Mouse (Mus musculus) ZHBTc4 (cell line): ENCODE data around the gene Nxn.

Experiments
- DNase-seq: peaks from one replicate; pipeline ENCODE4 v3.0.0-alpha.2; 2011; ENCODE audit warnings: low read depth, low spot score

Nxn gene

DNA sequence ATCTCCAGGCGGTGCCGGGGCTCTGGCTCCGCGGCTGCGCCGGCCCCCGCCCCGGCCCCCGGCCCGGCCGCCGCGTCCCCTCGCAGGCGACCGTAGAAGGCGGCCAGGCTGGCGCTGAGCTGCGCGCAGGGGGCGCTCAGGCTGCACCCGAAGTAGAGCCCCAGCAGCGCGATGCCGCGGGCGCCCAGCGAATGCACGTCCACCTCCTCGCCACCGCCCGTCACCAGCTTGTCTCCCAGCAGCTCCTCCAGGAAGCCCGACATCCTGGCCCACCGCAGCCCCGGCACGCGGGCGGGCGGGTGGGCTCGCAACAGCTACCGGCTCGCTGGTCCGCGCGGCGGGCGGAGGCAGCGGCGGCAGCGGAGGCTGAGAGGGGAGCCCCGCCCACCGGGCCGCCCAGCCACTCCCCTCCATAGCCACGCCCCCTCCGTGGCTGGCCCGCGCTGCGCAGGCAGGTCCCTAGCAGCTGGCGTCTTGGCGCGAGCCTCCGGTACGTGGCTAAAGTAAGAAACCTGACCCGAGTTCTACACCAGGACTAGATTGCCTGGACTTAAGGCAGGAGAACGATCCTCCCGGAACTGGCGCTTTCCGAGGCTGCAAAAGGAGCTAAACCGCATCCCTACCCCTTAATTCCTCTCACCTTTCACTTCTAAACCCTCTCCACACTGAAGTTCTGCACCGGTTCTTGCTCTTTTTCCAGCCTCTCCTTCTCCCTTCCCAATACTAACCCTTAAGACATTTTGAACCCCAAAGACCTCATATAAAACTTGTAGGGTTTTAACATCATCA, at the start of gene Nxn:
Nxn (minus strand) TSS at position 343 of the 789 bp plus-strand sequence.
- peak; percentile 95 for DNase-seq

DNA sequence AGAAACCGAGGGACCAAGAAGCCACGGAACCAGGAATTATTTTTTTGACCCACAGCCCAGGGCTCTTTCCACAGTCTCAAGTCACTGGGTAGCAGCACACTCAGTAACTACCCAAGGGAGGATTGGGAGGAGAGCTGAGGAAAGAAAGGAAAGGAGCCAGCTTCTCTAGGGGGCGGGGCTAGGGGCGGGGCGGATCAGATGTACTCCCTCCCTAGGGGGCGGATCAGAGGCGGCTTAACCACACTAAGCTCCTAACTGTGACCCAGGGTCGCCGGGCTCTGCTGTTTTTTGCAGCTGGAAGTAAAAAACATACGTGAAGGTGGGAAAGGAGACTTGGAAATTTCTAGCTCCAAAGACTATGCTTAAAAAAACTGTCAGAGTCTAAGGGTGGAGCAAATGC, 47.3 kb upstream of the Nxn start:
- peak; percentile 86 for DNase-seq

DNA sequence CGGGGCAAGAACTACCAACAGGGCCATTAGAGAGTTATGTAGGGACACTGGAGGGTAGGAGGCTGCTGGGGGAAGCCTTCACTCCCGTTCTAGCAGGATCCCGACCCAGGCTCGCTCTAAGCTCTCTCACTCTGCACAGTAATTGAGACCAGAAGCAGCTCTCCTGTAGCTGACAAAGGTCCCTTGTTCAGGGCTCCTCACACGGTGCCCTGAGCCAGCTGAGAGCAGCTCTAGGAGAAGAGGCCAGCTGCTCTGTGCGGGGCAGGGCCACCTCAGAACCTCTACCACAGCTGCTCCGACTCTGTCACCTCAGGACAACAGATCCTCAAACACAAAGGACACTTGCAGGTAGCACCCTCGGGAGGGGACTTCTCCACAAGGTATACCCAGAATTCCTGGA, 46.5 kb upstream of the Nxn start:
- DNase-seq, result no peak

DNA sequence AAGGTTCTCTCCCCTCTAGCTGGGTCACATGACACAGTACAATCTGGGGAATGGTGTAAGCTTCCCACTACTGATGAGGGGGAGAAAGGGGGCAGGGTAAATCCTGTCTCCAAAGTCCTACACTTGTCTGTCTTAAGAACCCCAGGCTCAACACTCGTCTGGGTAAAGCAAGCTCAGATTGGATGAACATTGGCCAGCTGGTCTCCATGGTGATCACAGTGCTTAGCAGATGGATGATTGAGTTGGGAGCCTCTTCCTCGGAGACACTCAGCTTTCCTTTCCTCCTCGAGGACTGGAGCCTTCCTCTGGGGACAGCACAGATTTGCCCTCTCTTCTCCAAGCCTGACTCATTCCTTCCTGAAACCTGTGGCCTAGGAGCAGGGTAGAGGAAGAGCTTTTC, 40.7 kb upstream of the Nxn start:
- DNase-seq, result no peak

DNA sequence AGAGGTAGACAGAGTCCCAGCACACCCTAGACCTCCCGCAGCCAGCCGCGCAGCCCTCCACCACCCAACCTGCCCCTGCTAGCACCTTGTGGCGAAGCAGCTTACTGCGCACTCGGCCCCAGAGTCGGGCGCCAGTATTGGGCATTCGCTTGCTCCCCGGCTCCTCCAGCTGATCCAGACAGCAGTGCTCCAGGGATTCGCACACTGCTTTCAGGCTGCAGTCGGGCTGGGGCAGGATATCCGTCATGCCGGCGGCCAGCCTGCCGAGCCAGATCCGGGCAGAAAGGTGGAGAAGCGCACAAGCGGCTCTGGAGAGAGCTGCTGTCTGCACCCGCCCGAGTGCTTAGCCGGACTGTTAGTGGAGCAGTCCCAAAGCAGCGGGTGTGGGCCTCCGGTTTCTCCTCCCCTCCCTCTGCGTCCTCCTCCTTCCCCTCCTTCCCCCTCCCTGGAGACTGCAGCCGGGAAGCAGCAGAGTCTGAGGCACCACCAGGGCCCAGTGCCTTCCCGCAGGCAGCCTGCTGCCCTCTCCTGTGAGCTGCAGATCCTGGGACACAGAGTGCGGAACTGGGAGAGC, 38.0 kb upstream of the Nxn start:
- DNase-seq, result peak; percentile 86

DNA sequence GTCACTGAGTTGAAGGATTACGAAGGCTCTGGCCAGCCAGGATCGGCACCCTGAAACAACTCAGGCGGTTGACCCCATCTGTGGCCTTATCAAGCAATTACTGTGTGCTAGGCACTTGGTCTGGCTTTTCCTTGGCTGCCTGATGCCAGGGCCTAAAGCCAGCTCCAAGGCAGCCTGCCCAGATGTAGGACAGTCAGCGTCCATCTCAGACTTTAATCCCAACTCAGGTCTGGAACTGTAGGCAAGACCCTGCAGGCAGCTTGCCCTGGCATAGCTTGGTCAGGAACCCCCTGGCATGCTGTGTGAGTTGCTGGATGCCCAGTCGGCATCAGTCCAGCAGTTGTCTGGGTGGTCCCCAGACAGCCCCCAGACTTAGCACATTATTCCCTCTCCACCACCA, 37.1 kb upstream of the Nxn start:
- DNase-seq, result no peak

DNA sequence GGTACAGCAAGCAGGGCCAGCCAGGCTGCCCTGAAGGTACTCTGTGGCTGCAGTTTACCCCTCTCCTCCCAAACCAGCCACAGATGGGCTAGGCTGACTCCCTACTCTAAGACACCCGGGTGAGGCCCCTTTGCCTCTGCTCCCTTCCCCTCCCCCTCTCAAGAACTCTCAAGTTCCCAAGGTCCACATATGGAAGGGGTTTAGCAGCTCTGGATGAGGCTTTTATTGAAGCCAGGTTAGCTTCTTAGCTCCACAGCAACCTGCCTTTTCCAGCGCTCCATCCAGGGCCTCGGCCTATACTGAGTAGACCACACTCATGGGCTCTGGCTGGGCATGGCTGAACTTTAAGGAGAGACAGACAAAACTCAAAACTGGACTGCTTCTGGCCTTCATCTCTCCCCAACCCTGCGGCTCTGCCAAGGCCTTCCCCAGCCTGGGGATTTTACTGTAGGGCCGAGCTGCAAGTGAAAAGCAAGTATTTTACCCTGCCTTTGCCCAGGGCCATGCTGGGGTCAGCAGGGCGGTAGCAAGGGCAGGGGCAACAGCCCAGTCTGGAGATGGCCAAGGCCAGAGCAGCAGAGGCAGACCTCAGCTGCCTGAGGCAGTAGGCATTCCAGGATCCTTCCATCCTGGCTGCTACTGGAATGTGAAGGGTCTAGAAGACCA, 31.2 kb upstream of the Nxn start:
- no peak for DNase-seq

DNA sequence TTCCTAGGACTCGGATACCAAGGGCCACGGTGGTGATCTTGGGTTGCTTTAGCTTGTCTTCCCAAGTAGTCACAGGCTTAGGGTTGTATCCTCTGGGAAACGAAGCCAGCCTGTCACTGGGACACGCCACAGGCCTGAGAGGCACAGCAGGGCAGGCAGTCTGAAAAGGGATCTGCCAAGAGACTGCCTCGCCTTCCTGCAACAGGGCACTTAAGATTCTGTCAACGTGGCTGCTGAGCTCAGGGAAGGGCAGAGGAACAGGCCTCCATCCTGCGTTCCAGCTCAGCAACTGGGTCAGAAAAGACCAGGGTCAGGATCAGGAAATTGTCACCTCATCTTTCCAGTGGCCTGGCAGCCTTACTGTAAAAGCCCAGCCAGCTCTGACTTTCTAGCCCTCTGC, 30.6 kb upstream of the Nxn start:
- DNase-seq, result no peak

DNA sequence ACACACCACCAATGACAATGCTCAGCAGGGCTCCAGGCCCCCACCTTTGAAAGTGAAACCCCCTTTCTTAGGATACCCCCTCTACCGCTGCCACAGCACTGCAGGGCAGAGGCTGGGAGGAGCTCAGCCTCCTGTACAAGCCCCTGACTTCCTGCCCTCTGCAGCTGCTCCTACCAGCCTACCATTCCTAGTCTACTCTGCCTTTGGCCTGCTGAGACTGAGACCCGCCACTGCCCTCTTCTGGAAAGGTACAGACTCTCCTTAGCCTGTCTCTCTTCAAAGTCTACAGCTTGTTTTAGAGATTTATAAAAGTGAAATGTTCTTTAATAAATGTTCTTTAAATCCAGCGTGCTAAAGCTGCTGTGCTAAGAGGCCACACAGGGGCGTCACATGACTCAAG, 30.1 kb upstream of the Nxn start:
- DNase-seq, result peak; percentile 39

DNA sequence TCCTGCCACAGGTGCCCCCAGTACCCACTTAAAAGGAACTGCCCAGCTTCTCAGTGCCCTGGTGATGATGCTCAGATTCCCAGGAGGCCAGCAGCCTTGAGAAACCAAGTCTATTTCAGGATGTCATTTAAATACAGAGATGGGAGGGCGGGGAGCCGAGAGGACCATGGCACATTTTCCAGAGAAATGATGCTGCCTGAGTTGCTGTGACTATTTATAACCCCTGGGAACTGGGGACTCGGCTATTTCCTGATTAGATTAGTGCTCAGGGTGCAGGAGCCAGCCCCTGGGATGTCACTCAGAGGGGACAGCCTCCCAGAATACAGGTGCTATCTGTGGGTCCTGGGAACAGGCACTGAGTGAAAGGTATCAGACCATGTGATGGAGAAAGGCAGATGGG, 28.8 kb upstream of the Nxn start:
- no peak for DNase-seq

DNA sequence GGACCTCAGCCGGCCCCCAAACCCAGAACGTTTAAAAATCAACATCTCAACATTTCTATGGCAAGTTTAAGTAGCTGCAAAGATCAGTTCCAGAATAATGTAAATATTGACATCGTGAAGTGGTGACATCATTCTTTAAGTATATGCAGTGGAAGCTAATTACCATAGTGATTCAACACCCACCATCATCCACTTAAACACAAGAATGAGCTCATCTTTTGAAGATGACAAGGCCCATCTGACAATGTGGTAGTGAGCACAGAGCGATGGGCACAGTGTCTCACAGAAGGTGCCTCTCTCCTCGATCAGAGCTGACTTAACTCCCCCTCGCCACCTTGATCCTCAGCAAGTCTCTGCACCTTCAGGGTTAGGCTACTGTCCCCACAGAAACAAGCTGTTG, 26.8 kb upstream of the Nxn start:
- no peak for DNase-seq

DNA sequence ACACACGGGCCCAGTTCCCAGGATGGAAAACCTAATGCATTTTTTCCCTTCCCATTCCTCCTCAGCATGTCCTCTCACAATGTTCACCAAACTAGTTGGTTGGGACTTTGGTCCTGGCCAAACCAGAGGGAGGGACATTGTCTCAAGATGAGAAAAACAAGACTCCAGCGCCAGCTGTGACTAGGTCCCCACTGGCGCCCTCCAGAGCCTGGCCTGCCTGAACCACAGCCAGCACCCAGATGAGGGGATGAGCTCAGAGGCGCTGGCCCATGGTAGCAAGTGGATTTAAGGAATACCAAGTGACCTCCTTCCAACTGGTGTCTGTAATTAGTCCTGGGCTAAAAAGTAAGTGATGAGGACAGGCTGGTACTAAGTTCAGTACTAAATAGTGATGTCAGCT, 22.0 kb upstream of the Nxn start:
- no peak for DNase-seq

DNA sequence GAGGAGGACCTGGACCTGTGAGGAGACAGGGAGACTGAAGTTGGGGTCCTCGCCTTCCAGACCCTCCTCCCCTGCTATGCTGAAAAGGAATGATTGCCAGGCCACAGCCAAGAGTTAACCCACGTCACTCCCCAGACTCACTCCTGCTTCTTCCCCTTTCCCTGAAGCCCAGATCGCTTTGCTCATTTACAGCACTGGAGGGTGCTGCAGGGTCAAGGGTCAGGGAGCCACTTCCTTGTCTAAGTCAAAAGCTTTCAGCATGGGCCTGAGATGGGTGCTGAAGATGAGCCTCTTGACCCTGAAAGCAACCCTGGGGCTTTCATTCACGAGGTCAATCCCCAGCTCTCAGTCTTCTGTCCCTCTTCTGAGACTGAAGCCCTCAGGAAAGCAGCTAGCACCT, 20.2 kb upstream of the Nxn start:
- no peak for DNase-seq

DNA sequence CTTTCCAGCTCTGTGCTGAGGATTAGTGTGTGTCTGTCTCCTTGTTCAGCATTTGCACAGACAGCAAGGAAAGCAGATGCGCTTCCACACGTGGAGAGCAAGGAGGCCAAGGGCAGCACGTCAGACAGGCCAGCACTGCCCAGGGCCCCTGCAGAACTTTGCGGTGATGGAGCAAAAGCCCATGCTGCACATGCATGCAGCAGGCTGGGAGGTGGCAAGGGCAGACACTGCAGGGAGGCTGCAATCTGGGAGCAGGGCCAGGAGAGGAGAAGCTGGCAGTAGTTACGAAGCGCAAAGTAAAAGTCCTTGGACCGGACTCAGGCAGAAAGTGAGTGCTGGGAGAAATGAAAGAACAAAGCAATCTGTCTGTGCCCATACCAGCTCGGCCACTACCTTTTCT, 19.5 kb upstream of the Nxn start:
- DNase-seq, result no peak

DNA sequence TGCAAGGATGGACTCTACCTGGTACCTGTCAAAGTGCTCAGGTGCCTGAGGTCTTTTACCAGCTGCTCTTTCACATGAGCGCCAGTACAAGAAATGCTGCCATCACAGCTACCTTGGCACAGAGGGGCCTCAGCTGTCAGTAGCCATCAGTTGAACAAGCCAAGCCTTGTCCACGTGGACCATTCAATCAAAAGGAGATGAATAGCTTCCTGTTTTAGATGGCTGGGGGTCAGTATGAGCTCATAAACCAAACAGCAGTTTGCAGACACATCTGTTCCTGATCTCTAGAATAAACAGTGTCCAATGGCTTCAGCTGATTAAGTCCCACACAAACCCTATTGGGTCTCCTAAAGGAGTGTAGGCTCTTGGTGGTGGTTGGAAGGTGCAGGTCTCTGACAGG, 17.0 kb upstream of the Nxn start:
- DNase-seq, result no peak

DNA sequence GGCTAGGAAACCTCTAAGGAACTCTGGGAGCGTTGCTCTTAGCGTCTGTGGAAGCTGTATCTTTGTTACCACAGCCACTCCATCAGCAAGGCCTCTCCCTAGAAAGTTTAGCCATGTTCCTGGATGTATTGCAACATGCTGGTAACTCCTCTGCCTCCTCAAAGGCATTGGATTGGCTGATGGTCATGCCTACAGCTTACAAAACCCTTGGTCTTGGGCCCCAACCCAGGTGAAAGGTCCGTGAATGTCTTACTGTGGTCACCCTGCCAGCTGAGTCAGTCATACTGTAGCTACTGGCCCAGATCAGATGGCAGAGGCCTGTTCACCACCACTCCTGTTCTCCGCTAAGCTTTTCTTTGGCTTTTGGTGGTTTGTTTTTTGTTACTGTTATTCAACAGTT, 16.1 kb upstream of the Nxn start:
- DNase-seq, result no peak

DNA sequence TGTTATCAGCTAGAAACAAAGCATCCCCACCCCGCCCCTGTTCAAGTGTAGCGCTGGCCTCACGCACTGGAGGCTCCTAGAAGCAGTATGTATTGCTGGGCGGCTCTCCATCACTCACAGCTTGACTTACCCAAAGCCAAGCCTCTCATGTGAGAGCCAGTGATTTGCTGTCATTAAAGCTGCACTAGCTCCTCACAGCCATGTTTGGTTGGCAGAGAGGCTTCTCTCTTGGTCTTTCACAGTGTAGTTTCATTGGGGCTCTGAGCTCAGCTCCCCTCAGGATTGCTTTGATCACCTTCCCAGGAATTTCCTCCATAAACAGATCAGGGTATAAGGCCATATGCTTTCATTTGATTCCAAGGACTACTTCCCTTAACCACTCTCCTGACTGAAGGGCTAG, 14.3 kb upstream of the Nxn start:
- DNase-seq, result peak; percentile 57

DNA sequence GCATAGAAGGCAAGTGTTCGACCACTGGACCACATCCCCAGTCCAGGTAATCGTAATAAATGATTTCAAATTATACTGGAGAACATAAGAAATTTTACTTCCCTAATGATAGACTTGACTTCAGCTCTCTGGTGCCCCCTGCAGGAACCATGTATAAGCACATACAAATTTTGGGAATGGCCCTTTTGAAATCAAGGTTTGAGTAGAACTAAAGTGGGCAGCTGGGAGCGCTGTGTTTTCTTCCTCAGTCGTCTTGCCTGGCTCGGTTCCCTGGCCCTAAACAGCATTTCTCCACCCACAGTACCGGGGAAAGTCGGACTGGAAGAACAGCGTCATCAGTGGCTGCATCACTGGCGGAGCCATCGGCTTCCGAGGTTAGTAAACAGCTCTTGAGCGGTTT, 11.9 kb upstream of the Nxn start:
- DNase-seq, result peak; percentile 83

DNA sequence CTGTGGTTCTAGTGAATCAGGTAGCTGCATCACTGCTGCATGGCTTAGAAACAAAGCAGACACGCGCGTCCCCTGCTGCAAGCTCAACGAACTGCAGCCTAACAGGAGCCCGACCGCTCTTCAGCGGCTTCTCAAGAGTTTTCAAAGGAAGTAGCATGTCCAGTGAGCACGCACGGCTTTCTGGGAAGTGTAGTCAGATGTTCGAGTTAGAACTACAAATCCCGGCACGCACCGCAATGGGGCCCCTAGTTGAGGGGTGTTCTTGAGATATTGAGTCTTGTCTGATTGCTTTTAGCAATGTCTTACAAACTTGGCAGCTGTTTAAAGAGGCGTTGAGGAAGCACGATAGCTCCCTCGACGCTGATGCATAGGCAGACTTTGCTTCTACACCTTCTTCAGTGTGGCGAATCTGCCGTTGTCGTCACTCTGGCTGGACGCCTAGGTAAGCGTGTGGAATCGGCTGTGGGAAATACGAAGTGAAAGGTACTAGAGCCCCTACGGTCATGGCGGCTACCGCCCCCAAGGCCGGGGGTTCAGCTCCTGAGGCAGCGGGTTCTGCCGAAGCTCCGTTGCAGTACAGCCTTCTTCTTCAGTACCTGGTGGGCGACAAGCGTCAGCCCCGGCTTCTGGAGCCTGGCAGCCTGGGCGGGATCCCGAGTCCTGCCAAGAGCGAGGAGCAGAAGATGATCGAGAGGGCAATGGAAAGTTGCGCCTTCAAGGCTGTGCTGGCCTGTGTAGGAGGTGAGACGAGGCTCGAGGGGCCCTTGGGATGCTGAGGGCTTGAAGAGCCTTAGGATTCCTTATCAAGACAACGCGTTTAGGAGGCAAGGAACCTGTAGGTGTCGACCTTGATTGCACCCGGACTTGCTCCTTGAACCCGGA, 8.0 kb upstream of the Nxn start, which contains the start of gene Timm22:
Timm22 (plus strand) TSS at position 251 of the 882 bp plus-strand sequence.
- peak; percentile 98 for DNase-seq

DNA sequence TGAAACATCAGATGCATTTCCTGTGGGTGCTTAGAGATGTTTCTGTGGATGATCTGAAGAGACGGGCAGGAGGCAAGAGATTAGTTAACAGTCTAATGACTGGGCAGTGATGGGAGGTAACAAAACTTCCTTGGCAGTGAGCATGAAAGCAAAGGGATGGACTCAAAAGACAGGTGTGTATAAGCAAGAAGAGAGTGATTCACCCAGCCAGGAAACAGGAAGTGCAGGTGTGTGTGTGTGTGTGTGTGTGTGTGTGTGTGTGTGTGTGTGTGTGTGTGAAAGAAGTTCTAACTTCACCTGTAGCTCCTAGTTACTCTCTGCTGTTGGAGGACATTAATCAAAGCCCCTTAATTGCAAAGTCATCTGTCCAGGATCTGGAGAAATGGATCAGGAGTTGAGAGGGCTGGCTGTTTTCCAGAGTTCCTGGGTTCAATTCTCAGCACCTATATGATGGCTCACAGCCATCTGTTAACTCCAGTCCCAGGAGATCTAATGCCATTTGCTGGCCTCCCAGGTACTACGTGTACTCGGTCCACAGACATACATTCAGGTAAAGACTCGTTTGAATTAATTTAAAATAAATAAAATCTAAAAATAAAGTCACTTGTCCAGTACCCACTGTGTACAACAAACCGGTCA, 6.8 kb upstream of the Nxn start:
- no peak for DNase-seq

DNA sequence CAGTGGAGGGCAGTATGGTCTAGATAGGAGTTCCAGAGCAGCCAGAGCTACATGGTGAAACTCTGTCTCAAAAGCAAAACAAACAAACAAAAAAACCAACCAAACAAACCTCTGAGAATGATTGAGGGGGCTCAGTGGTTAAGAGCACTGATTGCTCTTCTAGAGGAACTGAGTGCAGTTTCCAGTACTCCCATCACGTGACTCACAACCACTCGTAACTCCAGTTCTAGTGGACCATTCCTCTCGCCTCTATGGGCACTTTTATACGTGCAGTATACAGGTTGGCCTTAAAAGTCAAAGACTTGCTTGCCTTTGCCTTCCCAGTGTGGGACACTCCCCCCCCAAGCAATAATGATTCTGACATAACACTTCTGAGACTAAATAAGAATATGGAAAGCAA, 6.2 kb upstream of the Nxn start:
- DNase-seq, result no peak

DNA sequence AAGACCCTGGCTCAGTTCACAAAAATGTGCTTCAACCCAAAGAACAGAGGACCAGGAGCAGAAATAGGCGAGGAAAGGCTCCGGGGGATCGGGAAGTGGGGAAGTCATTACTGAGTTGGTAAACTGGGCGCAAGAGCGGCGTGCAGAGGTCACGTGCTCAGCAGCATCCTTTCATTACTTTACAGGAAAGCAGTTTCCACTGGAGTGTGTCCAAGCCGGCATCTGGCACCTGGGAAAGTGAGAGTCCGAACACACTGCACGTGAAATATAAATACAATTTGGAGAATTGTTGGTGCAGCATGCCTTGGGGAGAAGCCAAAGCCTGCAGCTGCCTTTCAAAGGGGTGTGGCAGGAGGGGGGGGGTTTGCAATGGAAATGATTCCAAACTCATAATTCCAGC, 2.5 kb upstream of the Nxn start:
- no peak for DNase-seq
